In the genomic region with DNA sequence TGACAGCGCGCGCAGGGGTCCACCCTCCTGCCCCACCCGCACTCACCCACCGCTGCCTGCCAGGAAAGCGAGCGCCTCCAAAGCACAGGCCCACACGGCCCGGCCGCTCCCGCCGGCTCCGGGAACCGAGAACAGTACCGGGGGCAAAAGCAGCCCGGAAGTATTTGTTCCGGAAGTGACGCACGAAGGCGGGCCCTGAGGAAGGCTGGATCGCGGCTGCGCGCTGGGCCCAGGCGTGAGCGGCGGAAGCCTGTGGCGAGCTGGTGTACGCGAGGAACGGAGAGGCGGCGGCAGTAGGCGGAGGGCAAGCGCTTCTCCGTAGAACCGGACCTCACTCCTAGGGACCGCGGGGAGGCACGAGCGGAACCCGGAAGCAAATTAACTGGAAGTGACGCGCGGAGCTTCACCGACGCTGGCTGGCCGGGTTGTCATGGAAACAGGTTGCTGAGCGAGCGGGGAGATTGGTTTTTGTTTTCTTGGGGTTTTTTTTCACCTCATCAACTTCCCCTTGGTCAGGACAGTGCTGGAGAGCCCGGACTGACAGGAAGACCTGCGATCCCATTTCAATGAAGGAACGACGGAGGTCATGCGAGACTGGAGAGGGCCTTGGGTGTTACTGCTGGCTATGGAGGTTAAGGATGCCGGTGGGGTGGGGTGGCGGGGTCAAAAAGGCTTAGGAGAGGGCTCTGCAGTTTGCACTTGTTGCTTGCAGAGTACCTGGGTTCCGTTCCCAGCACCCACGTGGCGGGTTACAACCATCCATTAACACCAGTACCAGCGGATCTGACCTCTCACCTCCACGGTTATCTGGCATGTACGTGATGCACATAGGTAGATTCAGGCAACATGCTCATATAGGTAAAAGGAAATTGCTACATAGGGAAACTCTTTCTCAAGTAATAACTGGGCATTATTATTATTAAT, we compare ENCODE assay signal across 8 mouse cellular contexts. TPM values are rescaled to one million over a fixed set of nuclear protein-coding genes. Genes with fewer than 3 reads are reported as not detected.
DNase-seq lines count a peak whose midpoint lies in the region; ATAC-seq lines count a peak whose summit lies in the region.

A gene (minus strand): TSS at position 175 of the 924 bp plus-strand sequence.

- no peaks in the 10 kb centered on the region for H3K36me3 ChIP-seq in forebrain, embryonic 11.5 days (ENCODE audit: control insufficient read depth, insufficient read depth, low read length)
- no peaks in the 10 kb centered on the region for H3K36me3 ChIP-seq in heart, embryonic 16.5 days (ENCODE audit: control insufficient read depth, insufficient read depth)
- peaks cover 4% of the 10 kb centered on the region; the same call in 1 of the 2 replicates for H3K36me3 ChIP-seq in liver, embryonic 15.5 days (replicated peaks)
- H3K36me3 ChIP-seq in neural tube, embryonic 12.5 days = 0 out of 2 replicates have a peak, but pooled peaks cover 4% of the 10 kb centered on the region

- H3K4me1 ChIP-seq in forebrain, embryonic 11.5 days (replicated peaks; ENCODE audit: control insufficient read depth, insufficient read depth, low read length) = peaks cover 10% of the 10 kb centered on the region; the same call in 1 of the 2 replicates
- peaks cover 24% of the 10 kb centered on the region for H3K4me1 ChIP-seq in heart, embryonic 16.5 days (ENCODE audit: control insufficient read depth, insufficient read depth, low read length)
- peaks cover 35% of the 10 kb centered on the region for H3K4me1 ChIP-seq in liver, embryonic 15.5 days (replicated peaks)
- peaks cover 22% of the 10 kb centered on the region for H3K4me1 ChIP-seq in neural tube, embryonic 12.5 days

- H3K9me3 ChIP-seq in forebrain, embryonic 11.5 days (ENCODE audit: control insufficient read depth, low read length) = no peaks in the 10 kb centered on the region
- H3K9me3 ChIP-seq in heart, embryonic 16.5 days (replicated peaks; ENCODE audit: control insufficient read depth, low read length) = no peaks in the 10 kb centered on the region
- no peaks in the 10 kb centered on the region for H3K9me3 ChIP-seq in liver, embryonic 15.5 days (replicated peaks)
- no peaks in the 10 kb centered on the region for H3K9me3 ChIP-seq in neural tube, embryonic 12.5 days

- H3K9ac ChIP-seq in forebrain, embryonic 11.5 days (ENCODE audit: low read length) = peak within 1 kb of the TSS; percentile 88
- peak within 1 kb of the TSS; percentile 98 for H3K9ac ChIP-seq in heart, embryonic 16.5 days (ENCODE audit: low read length)
- H3K9ac ChIP-seq in liver, embryonic 15.5 days = peak within 1 kb of the TSS; percentile 94
- peak within 1 kb of the TSS; percentile 98 for H3K9ac ChIP-seq in neural tube, embryonic 12.5 days

- H3K4me2 ChIP-seq in forebrain, embryonic 11.5 days (ENCODE audit: low read depth, low read length, severe bottlenecking) = peak within 1 kb of the TSS; percentile 89
- H3K4me2 ChIP-seq in heart, embryonic 16.5 days (ENCODE audit: low read depth, low read length) = peak within 1 kb of the TSS; percentile 97
- peak within 1 kb of the TSS; percentile 88 for H3K4me2 ChIP-seq in liver, embryonic 15.5 days
- H3K4me2 ChIP-seq in neural tube, embryonic 12.5 days (replicated peaks) = peak within 1 kb of the TSS; percentile 80

- peak within 1 kb of the TSS; percentile 97 for H3K27ac ChIP-seq in forebrain, embryonic 11.5 days (ENCODE audit: low read depth, low read length)
- peak within 1 kb of the TSS; percentile 95 for H3K27ac ChIP-seq in heart, embryonic 16.5 days (ENCODE audit: low read length)
- peak within 1 kb of the TSS; percentile 95 for H3K27ac ChIP-seq in liver, embryonic 15.5 days (replicated peaks)
- peak within 1 kb of the TSS; percentile 95 for H3K27ac ChIP-seq in neural tube, embryonic 12.5 days

- peak; percentile 85 for ATAC-seq in forebrain, embryonic 11.5 days (replicated peaks; ENCODE audit: low FRiP score)
- ATAC-seq in heart, embryonic 16.5 days (replicated peaks; ENCODE audit: extremely low read depth, insufficient read depth, low FRiP score) = peak; percentile 89
- ATAC-seq in liver, embryonic 15.5 days (ENCODE audit: insufficient read depth) = peak; percentile 94
- ATAC-seq in neural tube, embryonic 12.5 days (ENCODE audit: low FRiP score, low read depth) = peak; percentile 81

- no peaks in the 10 kb centered on the region for H3K27me3 ChIP-seq in forebrain, embryonic 11.5 days (ENCODE audit: control insufficient read depth, insufficient read depth, low read length)
- H3K27me3 ChIP-seq in heart, embryonic 16.5 days (ENCODE audit: control insufficient read depth, insufficient read depth, low read length) = no peaks in the 10 kb centered on the region
- no peaks in the 10 kb centered on the region for H3K27me3 ChIP-seq in liver, embryonic 15.5 days
- no peaks in the 10 kb centered on the region for H3K27me3 ChIP-seq in neural tube, embryonic 12.5 days (replicated peaks)

- DNase-seq in CD8-positive naive resting alpha-beta T cell, adult 2 months (ENCODE audit: low read depth in 2 of 2, low spot score in 2 of 2) = peak; percentile 92 to 93
- peak; percentile 88 for DNase-seq in c-Kit-positive CD71-negative TER-119-negative erythroid progenitor cells, embryonic 14.5 days (ENCODE audit: low read depth)
- DNase-seq in forebrain, embryonic 11.5 days (ENCODE audit: low spot score) = peak; percentile 94
- DNase-seq in kidney, postnatal 36 days = peak; percentile 94 to 96
- DNase-seq in telencephalon, adult 2 months (ENCODE audit: low read depth, low spot score) = peak; percentile 87

- 2% methylated on average over 63 of the region's 63 CpGs for WGBS in forebrain, embryonic 11.5 days
- WGBS in heart, embryonic 16.5 days = 1% methylated on average over 63 of the region's 63 CpGs
- WGBS in liver, embryonic 15.5 days (ENCODE audit: insufficient replicate concordance) = 1% methylated on average over 63 of the region's 63 CpGs
- 2% methylated on average over 63 of the region's 63 CpGs for WGBS in neural tube, embryonic 12.5 days

- H3K4me3 ChIP-seq in forebrain, embryonic 11.5 days (ENCODE audit: low read depth, low read length) = peak within 1 kb of the TSS; percentile 100
- H3K4me3 ChIP-seq in heart, embryonic 16.5 days (ENCODE audit: low read length) = peak within 1 kb of the TSS; percentile 100
- peak within 1 kb of the TSS; percentile 100 for H3K4me3 ChIP-seq in liver, embryonic 15.5 days (replicated peaks)
- H3K4me3 ChIP-seq in neural tube, embryonic 12.5 days = peak within 1 kb of the TSS; percentile 100

RNA-seq across cellular contexts. Expression of the gene that starts here (rescaled TPM):
- 23.0 and 24.1 TPM in 2 replicates for polyA plus RNA-seq in forebrain, embryonic 11.5 days (2014; fragmentation: Nextera tagmentation; extraction: Ambion mirVana)
- 13.4 and 15.8 TPM in 2 replicates for polyA plus RNA-seq in heart, embryonic 16.5 days (2015; fragmentation: Nextera tagmentation; extraction: Ambion mirVana)
- 8.1 and 8.3 TPM in 2 replicates for polyA plus RNA-seq in liver, embryonic 15.5 days (2015; fragmentation: Nextera tagmentation; extraction: Ambion mirVana)
- 24.2 and 25.7 TPM in 2 replicates for polyA plus RNA-seq in neural tube, embryonic 12.5 days (2016; fragmentation: Nextera tagmentation; extraction: Ambion mirVana)

Comparison
In these comparisons a context has a peak if more than half of its experiments do, and no peak if none do; other contexts are left out.
1. Peak in every context shown above with its lines: DNase-seq, ATAC-seq, H3K4me3 ChIP-seq and H3K27ac ChIP-seq.